Mouse (Mus musculus) CH12.LX (cell line): ENCODE measurements at regions not wholly inside any gene's neighbourhood (a gene's known extent, or its start where the extent isn't known, plus 50 kb on each side); places are given as distances from the start of the nearest gene placed in this dataset.

Experiments
- DNase-seq: peaks from one replicate; pipeline ENCODE4 v3.0.0-alpha.2; 2013; ENCODE audit errors: extremely low read depth
- H3K27ac ChIP-seq: 2 replicates; pipeline ENCODE4 v1.5.1; 2012; ENCODE audit warnings: low read depth, mild to moderate bottlenecking, control low read depth, moderate library complexity; ENCODE audit not compliant: insufficient read depth
- H3K27me3 ChIP-seq: replicated peaks from 2 replicates; pipeline ENCODE3; 2012; ENCODE audit warnings: inconsistent platforms
- H3K36me3 ChIP-seq, 2 experiments: replicated peaks in 1 of 2; 2 replicates each; pipeline versions ENCODE3 to v1.6.1; 2012; ENCODE audit warnings: inconsistent platforms in 1 of 2, low read length in 1 of 2, mild to moderate bottlenecking in 1 of 2, mixed read lengths in 1 of 2, moderate library complexity in 1 of 2; ENCODE audit not compliant: control insufficient read depth in 1 of 2, insufficient read depth in 1 of 2
- H3K4me1 ChIP-seq, 2 experiments: 2 replicates each; pipeline ENCODE4 v1.6.1; 2012; ENCODE audit warnings: inconsistent platforms in 1 of 2, moderate library complexity in 1 of 2; ENCODE audit not compliant: insufficient read depth in 2 of 2, control insufficient read depth in 1 of 2
- H3K4me2 ChIP-seq: 2 replicates; pipeline ENCODE4 v1.6.1; 2012; ENCODE audit warnings: low read depth, mild to moderate bottlenecking, control low read depth; ENCODE audit not compliant: poor library complexity, insufficient read depth, severe bottlenecking
- H3K4me3 ChIP-seq, 3 experiments: fragments of 150-350 bp in 1 of 3; sonication (generic) in 1 of 3; replicated peaks in 1 of 3; 2 replicates each; pipeline versions ENCODE3 to v1.5.1; 2011 to 2012; ENCODE audit warnings: low read depth in 2 of 3, low read length in 2 of 3, mild to moderate bottlenecking in 2 of 3, moderate library complexity in 2 of 3, control low read depth in 1 of 3, improper control_type of control experiment in 1 of 3, inconsistent platforms in 1 of 3, mixed read lengths in 1 of 3; ENCODE audit not compliant: poor library complexity in 1 of 3
- H3K79me2 ChIP-seq: replicated peaks from 2 replicates; pipeline ENCODE4 v1.6.1; 2012; ENCODE audit warnings: mild to moderate bottlenecking, moderate library complexity; ENCODE audit not compliant: control insufficient read depth, poor library complexity, insufficient read depth, severe bottlenecking; ENCODE audit errors: extremely low read depth
- H3K9ac ChIP-seq: 2 replicates; pipeline ENCODE4 v1.6.1; 2012; ENCODE audit warnings: low read depth, mild to moderate bottlenecking, control low read depth, moderate library complexity; ENCODE audit not compliant: insufficient read depth
- H3K9me3 ChIP-seq: replicated peaks from 2 replicates; pipeline ENCODE3; 2012; ENCODE audit warnings: low read length, inconsistent platforms, mixed read lengths
- CHD1 ChIP-seq: IDR thresholded peaks from 2 replicates; pipeline ENCODE4 v1.6.1; 2012; ENCODE audit warnings: low read depth, low read length, improper control_type of control experiment, inconsistent platforms
- CHD2 ChIP-seq: IDR thresholded peaks from 2 replicates; pipeline ENCODE4 v1.6.1; 2011; ENCODE audit warnings: low read length, improper control_type of control experiment
- CTCF ChIP-seq, 2 experiments: IDR thresholded peaks in 1 of 2; conservative IDR thresholded peaks in 1 of 2; 2 replicates each; pipeline ENCODE4 v1.5.1; 2011 to 2012; ENCODE audit warnings: low read depth in 2 of 2, low read length in 2 of 2, improper control_type of control experiment in 1 of 2, inconsistent platforms in 1 of 2, mild to moderate bottlenecking in 1 of 2, moderate library complexity in 1 of 2
- ELF1 ChIP-seq: IDR thresholded peaks from 2 replicates; pipeline ENCODE4 v1.6.1; 2014; ENCODE audit warnings: low read depth, mild to moderate bottlenecking, inconsistent platforms, low read length, improper control_type of control experiment
- ETS1 ChIP-seq: conservative IDR thresholded peaks from 2 replicates; pipeline ENCODE4 v1.6.1; 2012; ENCODE audit warnings: low read depth, mild to moderate bottlenecking, inconsistent platforms, low read length, improper control_type of control experiment, moderate library complexity
- IRF4 ChIP-seq: IDR thresholded peaks from 2 replicates; pipeline ENCODE4 v1.6.1; 2014; ENCODE audit warnings: low read depth, mild to moderate bottlenecking, inconsistent platforms, low read length, improper control_type of control experiment
- KAT2A ChIP-seq: IDR thresholded peaks from 2 replicates; pipeline ENCODE4 v1.6.1; 2012; ENCODE audit warnings: low read length, improper control_type of control experiment, inconsistent platforms; ENCODE audit not compliant: insufficient replicate concordance
- MAZ ChIP-seq: IDR thresholded peaks from 2 replicates; pipeline ENCODE4 v1.6.1; 2012; ENCODE audit warnings: low read depth, mild to moderate bottlenecking, inconsistent platforms, low read length, improper control_type of control experiment, moderate library complexity
- MEF2A ChIP-seq: IDR thresholded peaks from 2 replicates; pipeline ENCODE4 v1.6.1; 2014; ENCODE audit warnings: low read depth, mild to moderate bottlenecking, inconsistent platforms, low read length, improper control_type of control experiment, borderline replicate concordance
- POLR2AphosphoS2 ChIP-seq: IDR thresholded peaks from 2 replicates; pipeline ENCODE4 v1.6.1; 2011; ENCODE audit warnings: low read depth, low read length, improper control_type of control experiment
- RAD21 ChIP-seq: IDR thresholded peaks from 2 replicates; pipeline ENCODE4 v1.6.1; 2011; ENCODE audit warnings: low read depth, mild to moderate bottlenecking, low read length, improper control_type of control experiment, moderate library complexity
- RCOR1 ChIP-seq: conservative IDR thresholded peaks from 2 replicates; pipeline ENCODE4 v1.6.1; 2012; ENCODE audit warnings: low read depth, mild to moderate bottlenecking, inconsistent platforms, low read length, improper control_type of control experiment
- SMC3 ChIP-seq: IDR thresholded peaks from 2 replicates; pipeline ENCODE4 v1.6.1; 2011; ENCODE audit warnings: low read depth, low read length, improper control_type of control experiment
- USF1 ChIP-seq: IDR thresholded peaks from 2 replicates; pipeline ENCODE4 v1.6.1; 2014; ENCODE audit warnings: low read depth, mild to moderate bottlenecking, inconsistent platforms, low read length, improper control_type of control experiment
- ZNF384 ChIP-seq: IDR thresholded peaks from 2 replicates; pipeline ENCODE4 v1.6.1; 2012; ENCODE audit warnings: low read depth, low read length, improper control_type of control experiment, inconsistent platforms
- dilution Hi-C: fragments of 300-500 bp; cut with MboI; formaldehyde crosslinking; loops from 2 replicates; pipeline ENCODE4 v1.14.3; 2020; ENCODE audit warnings: low sequenced_read_pairs; ENCODE audit not compliant: extremely low pct_unique_long_range_greater_than_20kb, extremely low pct_ligation_motif_present
- in situ Hi-C: fragments of 300-500 bp; cut with MboI; formaldehyde crosslinking; loops from 3 replicates; pipeline ENCODE4 v1.14.3; 2019; ENCODE audit warnings: low sequenced_read_pairs, low pct_ligation_motif_present, low pct_unique_long_range_greater_than_20kb, mixed read lengths

DNA sequence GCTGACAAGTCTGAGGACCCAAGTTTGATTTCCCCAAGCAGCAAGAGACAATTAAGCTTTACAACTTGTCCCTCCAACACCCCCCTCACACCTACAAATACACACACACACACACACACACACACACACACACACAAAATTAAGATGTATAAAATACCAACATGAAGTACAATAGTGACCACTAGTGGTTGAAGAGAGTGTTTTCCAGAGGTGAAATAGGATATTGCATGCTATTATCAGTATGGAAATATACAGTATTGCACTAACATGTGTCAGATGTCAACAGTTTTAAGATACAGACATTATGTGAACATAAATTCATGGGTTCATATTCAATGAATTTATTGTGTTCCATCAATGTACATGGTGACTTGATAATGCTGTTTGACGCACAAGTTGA, 685.7 kb upstream of the Cdh6 start:
- in situ Hi-C loops (no loop called here), dilution Hi-C loops (no loop called here)
- no peaks in the 10 kb centered on the region for H3K4me1 ChIP-seq

GRCm38 (mm10) chr15:13854095-13854836, 680.8 kb upstream of the Cdh6 start:
- Histone ChIP-seq H3K9ac (no peak overlapping the region), H3K4me3 (no peak overlapping the region), H3K79me2 (no peaks in the 10 kb centered on the region), H3K4me2 (no peak overlapping the region), H3K36me3 (no peaks in the 10 kb centered on the region), H3K9me3 (no peaks in the 10 kb centered on the region), H3K27ac (no peak overlapping the region), H3K27me3 (no peaks in the 10 kb centered on the region), H3K4me1 (no peaks in the 10 kb centered on the region)
- in situ Hi-C loops (no loop called here), dilution Hi-C loops (no loop called here)
- no peak for TF ChIP-seq USF1
- no peak for TF ChIP-seq POLR2AphosphoS2
- no peak for TF ChIP-seq RCOR1
- TF ChIP-seq CTCF (conservative IDR thresholded peaks at IDR 0.05 in 1 of 2, IDR thresholded peaks at IDR 0.05 in 1 of 2; ENCODE audit: low read depth in 2 of 2, low read length in 2 of 2), result no peak
- TF ChIP-seq ETS1, result no peak
- no peak for TF ChIP-seq MEF2A
- no peak for TF ChIP-seq CHD2
- TF ChIP-seq IRF4, result no peak
- DNase-seq, result no peak

More for the DNA sequence above, 685.7 kb upstream of the Cdh6 start:
- Histone ChIP-seq H3K9me3 (no peaks in the 10 kb centered on the region), H3K27me3 (no peaks in the 10 kb centered on the region), H3K4me2 (no peak overlapping the region), H3K4me3 (no peak overlapping the region), H3K36me3 (no peaks in the 10 kb centered on the region), H3K27ac (no peak overlapping the region), H3K79me2 (no peaks in the 10 kb centered on the region), H3K9ac (no peak overlapping the region)
- TF ChIP-seq MAZ (no peak), CTCF (conservative IDR thresholded peaks at IDR 0.05 in 1 of 2, IDR thresholded peaks at IDR 0.05 in 1 of 2; ENCODE audit: low read depth in 2 of 2, low read length in 2 of 2) (peak; percentile 25 to 65; a peak in 3 of 4 replicates), SMC3 (peak; percentile 50), ETS1 (no peak), RAD21 (peak; percentile 69), ZNF384 (no peak), ELF1 (no peak), CHD1 (no peak), CHD2 (no peak), KAT2A (no peak)
- peak; percentile 35 for DNase-seq
